Mouse (Mus musculus) frontal cortex, adult (tissue): Measurements from ENCODE around the gene Nfe2l2.
"Not testable (repeated sequence)": the region's sequence is repeated elsewhere in the genome, so short reads cannot be mapped to it uniquely, and the experiment has no call there.

Experiments used
- ATAC-seq: cut with Nextera tagmentation; 2 replicates; pipeline ENCODE4 v1.9.2; 2017; ENCODE audit warnings: mild to moderate bottlenecking, moderate library complexity, mixed read lengths; ENCODE audit not compliant: low TSS enrichment

The Nfe2l2 gene

GRCm38 (mm10) chr2:75643950-75644349 lies 60.5 kb downstream of the Nfe2l2 start:
- no peak for ATAC-seq

DNA sequence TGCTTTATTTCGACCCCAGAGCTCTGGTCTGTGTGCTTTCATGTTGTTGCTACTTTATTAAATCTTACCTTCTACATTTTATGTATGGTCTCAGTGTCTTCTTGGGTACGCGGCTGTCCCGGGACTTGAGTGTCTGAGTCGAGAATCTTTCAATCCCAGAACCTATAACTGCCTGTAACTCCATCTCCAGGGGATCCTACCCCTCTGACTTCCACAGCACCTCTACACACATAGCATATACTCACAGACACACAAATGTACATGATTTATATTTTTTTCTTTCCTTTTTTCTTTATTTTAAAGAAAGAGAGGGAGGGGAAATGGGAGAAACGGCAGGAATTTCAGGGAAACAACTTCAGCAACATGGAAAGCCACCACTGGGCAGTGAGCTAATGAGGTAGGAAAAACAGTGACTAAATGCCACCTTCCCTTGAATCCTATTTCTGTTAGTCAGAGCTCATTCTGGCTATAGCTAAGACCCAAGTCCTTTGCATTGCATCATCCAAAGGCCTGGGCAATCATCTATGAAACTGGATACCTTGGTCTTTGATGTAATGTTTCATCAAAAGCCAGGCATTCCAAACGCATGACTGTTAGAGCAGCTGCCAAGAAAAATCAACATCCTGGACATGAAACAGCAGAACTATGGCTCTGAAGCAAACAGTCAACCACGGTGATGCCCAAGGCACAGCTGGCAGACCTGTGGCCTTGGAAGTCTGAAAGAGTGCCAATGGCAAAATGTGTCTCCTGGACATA lies 61.5 kb downstream of the Nfe2l2 start:
- no peak for ATAC-seq

GRCm38 (mm10) chr2:75642312-75642711 lies 62.1 kb downstream of the Nfe2l2 start:
- ATAC-seq = not testable (repeated sequence)

- ATAC-seq = not testable (repeated sequence)
Observed at GRCm38 (mm10) chr2:75639535-75639934, 64.9 kb downstream of the Nfe2l2 start.

- not testable (repeated sequence) for ATAC-seq
Observed at GRCm38 (mm10) chr2:75637822-75638221, 66.6 kb downstream of the Nfe2l2 start.

GRCm38 (mm10) chr2:75637361-75637760 lies 67.1 kb downstream of the Nfe2l2 start:
- ATAC-seq = no peak

DNA sequence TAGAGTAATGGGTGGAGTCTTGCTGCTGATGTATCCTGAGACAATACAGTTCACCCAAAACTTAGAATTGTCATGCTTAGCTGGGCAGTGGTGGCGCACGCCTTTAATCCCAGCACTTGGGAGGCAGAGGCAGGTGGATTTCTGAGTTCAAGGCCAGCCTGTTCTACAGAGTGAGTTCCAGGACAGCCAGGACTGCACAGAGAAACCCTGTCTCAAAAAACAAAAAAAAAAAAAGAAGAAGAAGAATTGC lies 67.5 kb downstream of the Nfe2l2 start:
- not testable (repeated sequence) for ATAC-seq

DNA sequence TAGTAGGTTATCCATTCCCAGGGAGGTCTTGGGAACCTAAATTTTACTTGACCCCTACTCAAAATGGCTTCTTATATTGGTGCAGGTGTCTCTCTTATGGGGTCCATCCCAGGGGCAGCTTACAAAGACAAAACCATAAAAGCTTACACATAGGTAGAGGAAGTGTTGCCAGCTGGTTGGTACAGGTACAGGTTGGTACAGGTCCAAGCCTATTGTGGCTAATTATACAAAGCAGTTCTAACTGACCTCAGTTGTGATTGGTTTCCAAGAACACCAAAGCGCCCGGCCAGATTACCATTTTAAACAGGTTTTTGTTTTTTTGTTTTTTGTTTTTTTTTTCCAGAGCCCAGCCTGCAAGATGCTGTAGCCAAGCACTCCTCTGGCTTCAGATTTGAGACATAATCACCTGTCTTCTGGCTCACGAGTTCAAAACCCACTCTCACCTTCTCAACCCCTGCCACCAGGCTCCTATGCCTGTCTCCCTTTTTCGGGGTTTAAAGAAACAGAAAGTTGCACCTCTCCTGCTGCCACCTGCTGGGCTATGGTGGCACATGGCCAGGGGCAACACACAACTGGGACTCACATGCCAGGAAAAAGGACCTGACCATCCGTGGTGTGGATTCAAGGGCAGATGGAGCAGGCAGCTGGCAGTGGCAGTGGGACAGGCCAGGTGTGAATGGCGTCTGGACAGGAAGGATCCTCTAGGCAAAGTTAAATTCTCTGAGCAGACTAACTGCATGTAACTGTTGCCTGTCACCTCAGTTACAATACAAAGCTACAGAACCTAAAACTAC lies 68.0 kb downstream of the Nfe2l2 start:
- no peak for ATAC-seq

GRCm38 (mm10) chr2:75634431-75634830 lies 70.0 kb downstream of the Nfe2l2 start:
- ATAC-seq = not testable (repeated sequence)

DNA sequence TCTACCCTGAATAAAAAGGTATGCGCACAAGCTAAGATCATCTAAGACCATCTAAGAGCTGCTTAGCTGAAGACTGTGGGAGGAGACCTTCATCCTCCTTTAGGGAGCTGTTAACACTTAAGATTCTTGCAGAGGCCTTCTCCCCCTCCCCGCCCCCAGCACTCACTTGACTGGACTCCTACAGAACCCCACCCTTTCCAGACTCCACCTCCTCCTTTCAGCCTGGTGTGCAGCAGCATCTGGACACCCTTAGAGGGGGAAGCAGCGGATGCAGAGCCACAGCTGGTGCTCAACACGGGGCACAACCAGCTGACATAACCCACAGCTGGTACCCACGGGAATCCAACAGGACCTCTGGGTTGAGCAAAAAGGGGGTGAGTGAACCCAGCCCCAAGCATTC lies 70.7 kb downstream of the Nfe2l2 start:
- no peak for ATAC-seq

DNA sequence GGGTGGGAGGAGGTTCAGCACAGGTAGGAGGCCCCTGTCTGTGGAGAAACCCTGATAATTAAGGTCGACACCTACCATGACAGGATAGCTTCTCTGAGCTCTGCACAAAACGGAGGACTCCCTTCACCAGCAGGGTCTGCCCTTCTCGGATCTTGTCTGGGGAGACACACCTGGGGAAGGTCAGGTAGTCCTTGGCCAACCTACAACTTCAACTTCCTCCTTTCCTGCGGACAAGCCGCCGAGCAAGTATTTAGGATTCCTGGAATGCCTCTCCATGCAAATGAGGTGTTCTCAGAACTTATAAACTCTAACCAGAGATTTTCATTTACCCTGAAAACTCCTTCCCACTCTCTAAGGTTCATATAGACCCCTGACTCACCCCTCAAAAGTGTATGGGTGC lies 71.1 kb downstream of the Nfe2l2 start:
- no peak for ATAC-seq

- ATAC-seq = no peak
Observed at GRCm38 (mm10) chr2:75632721-75633181, 71.7 kb downstream of the Nfe2l2 start.

DNA sequence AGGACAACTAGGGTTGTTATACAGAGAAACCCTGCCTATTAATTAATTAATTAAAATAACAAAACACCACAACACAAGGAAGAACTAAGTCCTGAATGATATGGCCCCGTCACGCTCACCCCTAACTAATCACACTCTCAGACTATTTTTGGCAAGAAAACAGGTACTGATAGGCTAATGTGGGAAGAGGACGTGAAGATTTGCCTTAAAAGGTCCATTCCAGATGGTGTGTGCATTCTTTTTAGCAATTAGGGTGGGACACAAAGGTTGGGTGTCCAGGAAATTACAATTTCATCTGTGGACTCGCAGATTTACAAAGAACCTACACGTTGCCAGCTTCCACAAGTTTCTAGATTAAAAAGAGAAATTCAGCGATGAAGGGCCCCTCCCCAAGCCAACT lies 72.4 kb downstream of the Nfe2l2 start:
- no peak for ATAC-seq

- no peak for ATAC-seq
Observed at GRCm38 (mm10) chr2:75631421-75631820, 73.0 kb downstream of the Nfe2l2 start.

DNA sequence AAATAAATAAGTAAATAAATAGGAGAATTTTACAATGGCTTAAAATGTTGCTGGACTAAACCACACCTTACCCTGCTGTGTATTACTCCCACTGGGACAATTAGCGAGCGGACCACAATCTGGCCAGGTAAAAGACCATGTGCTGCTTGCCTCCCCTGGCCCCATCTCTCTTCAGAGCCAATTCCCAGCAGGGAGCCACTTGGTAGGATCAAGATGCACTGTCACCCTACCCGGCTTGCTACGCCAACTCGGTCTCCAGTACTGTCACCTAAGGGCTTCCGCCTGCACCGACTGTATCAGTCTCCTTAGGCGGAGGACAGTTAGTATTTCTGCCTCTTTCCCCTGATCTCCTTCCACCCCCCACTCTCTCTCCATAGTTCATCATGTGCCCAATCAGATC lies 76.0 kb downstream of the Nfe2l2 start:
- no peak for ATAC-seq

DNA sequence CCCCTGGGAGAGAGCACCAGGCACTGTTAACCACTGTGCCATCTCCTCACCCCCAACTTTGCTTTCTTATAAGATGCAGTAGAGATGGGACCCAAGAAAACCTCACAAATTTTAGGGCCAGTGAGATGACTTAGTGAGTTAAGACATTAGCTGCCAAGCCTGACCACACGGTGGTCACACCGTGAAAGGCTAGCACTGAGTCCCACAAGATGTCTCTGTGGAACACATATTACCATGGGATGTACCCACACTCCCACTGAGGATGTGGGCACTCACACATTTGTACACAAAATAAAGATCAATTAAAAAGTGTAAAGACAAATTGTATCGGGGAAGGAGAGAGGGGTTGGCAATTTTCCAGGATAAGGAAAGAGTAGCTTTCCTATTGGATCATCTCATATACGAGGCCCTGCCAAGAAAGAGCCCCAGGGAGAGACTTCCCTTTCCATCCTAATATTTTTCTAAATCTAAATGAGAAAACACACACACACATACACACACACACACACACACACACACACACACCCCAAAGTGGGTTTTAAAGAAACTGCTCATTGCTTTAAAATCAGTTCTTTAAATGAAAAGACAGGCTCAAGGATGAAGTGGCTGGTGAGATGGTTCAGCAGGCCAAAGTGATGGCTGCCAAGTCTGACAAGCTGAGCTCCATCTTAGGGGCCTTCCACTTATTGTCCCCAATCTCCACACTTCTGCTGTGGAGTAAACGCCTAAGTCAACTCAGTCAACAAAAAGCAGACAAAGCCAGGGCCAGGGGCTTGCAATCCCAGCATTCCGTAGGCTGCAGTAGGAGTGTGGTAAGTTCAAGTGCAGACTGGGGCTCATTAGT lies 77.6 kb downstream of the Nfe2l2 start:
- no peak for ATAC-seq
